Mouse (Mus musculus) adrenal gland, postnatal 36 days (tissue): Measurements from ENCODE around the gene Myo3a. TPM values are rescaled to one million over a fixed set of nuclear protein-coding genes. Genes with fewer than 3 reads are reported as not detected.
A peak's percentile ranks its signal among the peaks of the same experiment; 100 is the strongest.
"Not testable (repeated sequence)": the region's sequence is repeated elsewhere in the genome, so short reads cannot be mapped to it uniquely, and the experiment has no call there.

Experiments used
- DNase-seq, 2 experiments: peaks; one replicate each; pipeline ENCODE4 v3.0.0; 2021; ENCODE audit warnings: mixed read lengths in 1 of 2
- long read RNA-seq, 2 experiments: library from polyadenylated mRNA; stranded (forward); transcript quantifications; one replicate each; pipeline ENCODE4 v2.0.0; 2021; ENCODE audit warnings: borderline sequencing depth in 2 of 2
- total RNA-seq, 2 experiments: library from RNA; stranded (reverse); gene quantifications; 2 replicates each; pipeline ENCODE4 v1.2.3; 2021

Gene Myo3a
- not detected for total RNA-seq
- long read RNA-seq, experiment 1, partial matches to known transcripts = 0 of 1 reads
- long read RNA-seq, experiment 1, other reads (novel, unspliced or antisense) = 1 of 1 reads
- long read RNA-seq, experiment 2 = 0 reads

- DNase-seq = peak; percentile 2 to 33
Measured at GRCm38 (mm10) chr2:22227308-22227707, at the start of gene Myo3a. TSS of gene Myo3a (plus strand) at chr2:22227503.

- no peak for DNase-seq
Measured at GRCm38 (mm10) chr2:22250462-22250861, 23.2 kb downstream of the Myo3a start.

GRCm38 (mm10) chr2:22251045-22251444 lies 23.7 kb downstream of the Myo3a start:
- DNase-seq = no peak

GRCm38 (mm10) chr2:22255600-22255999 lies 28.3 kb downstream of the Myo3a start:
- DNase-seq = no peak

GRCm38 (mm10) chr2:22271555-22271954 lies 44.3 kb downstream of the Myo3a start:
- DNase-seq = no peak

- no peak for DNase-seq
Measured at GRCm38 (mm10) chr2:22285366-22285765, 58.1 kb downstream of the Myo3a start.

- DNase-seq = no peak
Measured at GRCm38 (mm10) chr2:22285777-22286176, 58.5 kb downstream of the Myo3a start.

- no peak for DNase-seq
Measured at GRCm38 (mm10) chr2:22293579-22294446, 66.5 kb downstream of the Myo3a start.

- DNase-seq = no peak
Measured at GRCm38 (mm10) chr2:22294447-22294738, 67.1 kb downstream of the Myo3a start.

- DNase-seq = no peak
Measured at GRCm38 (mm10) chr2:22297913-22298312, 70.6 kb downstream of the Myo3a start.

GRCm38 (mm10) chr2:22338269-22338857 lies 111.1 kb downstream of the Myo3a start:
- peak in 1 of 2 experiments; percentile 6 for DNase-seq

- DNase-seq = not testable (repeated sequence)
Measured at GRCm38 (mm10) chr2:22410511-22410910, 183.2 kb downstream of the Myo3a start.

GRCm38 (mm10) chr2:22548421-22548820 lies 321.1 kb downstream of the Myo3a start:
- no peak for DNase-seq

GRCm38 (mm10) chr2:22587469-22588169 lies 360.3 kb downstream of the Myo3a start:
- DNase-seq = peak in 1 of 2 experiments; percentile 5

GRCm38 (mm10) chr2:22588170-22588541 lies 360.9 kb downstream of the Myo3a start:
- peak in 1 of 2 experiments; percentile 6 for DNase-seq

GRCm38 (mm10) chr2:22588673-22589381 lies 361.5 kb downstream of the Myo3a start:
- DNase-seq = peak in 1 of 2 experiments; percentile 15

- not testable (repeated sequence) for DNase-seq
Measured at GRCm38 (mm10) chr2:22589382-22590205, 362.3 kb downstream of the Myo3a start.

- no peak for DNase-seq
Measured at GRCm38 (mm10) chr2:22590206-22590490, 362.8 kb downstream of the Myo3a start.

- no peak for DNase-seq
Measured at GRCm38 (mm10) chr2:22617951-22618350, 390.6 kb downstream of the Myo3a start.

- DNase-seq = no peak
Measured at GRCm38 (mm10) chr2:22619416-22619815, 392.1 kb downstream of the Myo3a start.

GRCm38 (mm10) chr2:22620030-22620429 lies 392.7 kb downstream of the Myo3a start:
- DNase-seq = no peak
